Mouse (Mus musculus): ENCODE data around the gene Fut4. TPM values are rescaled to one million over a fixed set of nuclear protein-coding genes. Genes with fewer than 3 reads are reported as not detected.
"Not testable (repeated sequence)": the region's sequence is repeated elsewhere in the genome, so short reads cannot be mapped to it uniquely, and the experiment has no call there.

Gene Fut4
- polyA plus RNA-seq, 1 experiment from 2014 or later = 3.0 TPM

DNA sequence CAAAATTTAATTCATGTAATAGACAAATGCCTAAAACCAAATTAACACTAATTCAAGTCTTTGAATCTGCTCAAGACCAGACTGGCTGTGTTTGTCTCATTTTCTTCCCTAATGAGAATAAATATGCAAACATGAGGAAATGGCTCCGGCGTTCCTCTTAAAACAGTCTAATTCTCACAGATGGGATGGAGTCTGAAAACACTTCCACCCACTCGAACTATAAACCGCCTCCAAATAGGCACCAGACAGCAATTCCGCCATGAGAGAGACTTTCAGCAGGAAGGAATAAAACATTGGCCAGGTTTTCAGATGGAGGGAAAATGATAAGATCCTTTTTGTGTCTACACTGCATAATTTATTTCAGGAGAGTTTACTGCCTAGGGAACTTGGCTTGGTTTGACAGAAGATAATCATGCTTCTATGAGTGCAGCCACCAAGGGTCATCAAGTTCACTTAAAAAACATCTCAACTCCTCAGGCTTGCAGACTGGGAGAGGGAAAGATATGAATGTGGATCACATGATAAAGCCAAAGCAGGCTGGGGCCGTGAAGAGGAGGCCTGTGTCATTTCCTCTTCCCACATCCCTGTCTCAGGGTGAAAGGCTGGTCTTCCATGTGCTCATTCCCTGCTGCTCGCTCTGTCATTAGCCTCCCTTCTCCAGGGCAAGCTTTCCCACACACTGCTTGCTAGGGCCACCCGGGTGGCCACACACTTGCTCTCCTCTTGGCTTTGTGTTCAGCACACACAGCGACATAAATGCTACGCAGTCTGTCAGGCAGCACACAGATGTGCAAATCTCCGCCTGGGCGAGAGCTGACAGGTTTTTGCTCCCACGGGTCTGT, 46.7 kb downstream of the Fut4 start:
- Histone ChIP-seq H3K27me3 (ENCODE audit: insufficient read depth, low read length) (no peaks in the 10 kb centered on the region), H3K9ac (replicated peaks; ENCODE audit: low read length) (no peak overlapping the region), H3K9me3 (ENCODE audit: low read length) (no peaks in the 10 kb centered on the region), H3K4me1 (ENCODE audit: insufficient read depth, low read length) (peaks cover 7% of the 10 kb centered on the region), H3K4me3 (ENCODE audit: low read length) (no peak overlapping the region), H3K36me3 (ENCODE audit: insufficient read depth, low read length) (no peaks in the 10 kb centered on the region), H3K27ac (ENCODE audit: low read length) (no peak overlapping the region), H3K4me2 (replicated peaks; ENCODE audit: low read depth, low read length) (no peak overlapping the region)
- ATAC-seq (ENCODE audit: low FRiP score, low TSS enrichment) = no peak; the same call in 1 of the 2 replicates
- WGBS = 47% methylated on average over 13 of the region's 13 CpGs

DNA sequence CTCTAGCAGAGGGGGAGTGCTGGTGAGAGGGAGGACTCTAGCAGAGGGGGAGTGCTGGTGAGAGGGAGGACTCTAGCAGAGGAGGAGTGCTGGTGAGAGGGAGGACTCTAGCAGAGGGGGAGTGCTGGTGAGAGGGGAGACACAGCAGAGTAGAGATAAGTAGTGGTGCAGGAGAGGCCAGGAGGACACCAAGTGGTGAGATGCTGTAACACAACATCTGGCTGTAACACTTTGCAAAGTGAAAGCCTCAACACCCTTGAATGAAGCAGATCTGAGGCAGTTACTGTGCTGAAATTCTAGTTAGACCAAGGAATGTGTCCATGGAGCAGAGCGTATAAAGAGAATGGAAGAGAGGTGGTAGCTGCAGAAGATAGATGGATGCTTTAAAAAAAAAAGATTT, 51.4 kb downstream of the Fut4 start:
- H3K9me3 ChIP-seq (ENCODE audit: low read length); H3K4me1 ChIP-seq (ENCODE audit: insufficient read depth, low read length); H3K4me2 ChIP-seq (replicated peaks; ENCODE audit: low read depth, low read length); H3K27ac ChIP-seq (ENCODE audit: low read length); H3K36me3 ChIP-seq (ENCODE audit: insufficient read depth, low read length); H3K27me3 ChIP-seq (ENCODE audit: insufficient read depth, low read length); H3K4me3 ChIP-seq (ENCODE audit: low read length); ATAC-seq (ENCODE audit: low FRiP score, low TSS enrichment); H3K9ac ChIP-seq (replicated peaks; ENCODE audit: low read length): not testable (repeated sequence)
- WGBS = 80% methylated on average over 1 of the region's 1 CpGs

DNA sequence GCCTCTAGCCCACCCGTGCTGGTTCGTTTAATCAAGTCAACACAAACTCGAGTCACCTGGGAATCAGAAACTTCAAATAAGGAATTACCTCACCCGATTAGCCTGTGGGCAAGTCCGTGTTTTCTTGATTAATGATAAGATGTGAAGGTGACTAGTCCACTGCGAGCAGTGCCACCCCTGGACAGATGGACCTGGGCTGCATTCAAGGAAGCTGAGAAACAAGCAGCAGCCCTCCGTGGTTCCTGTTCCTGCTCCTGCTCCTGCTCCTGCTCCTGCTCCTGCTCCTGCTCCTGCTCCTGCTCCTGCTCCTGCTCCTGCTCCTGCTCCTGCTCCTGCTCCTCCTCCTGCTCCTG, 52.9 kb downstream of the Fut4 start:
- peak; percentile 14; the same call in 1 of the 2 replicates for ATAC-seq (ENCODE audit: low FRiP score, low TSS enrichment)
- no peaks in the 10 kb centered on the region for H3K27me3 ChIP-seq (ENCODE audit: insufficient read depth, low read length)
- no peaks in the 10 kb centered on the region for H3K36me3 ChIP-seq (ENCODE audit: insufficient read depth, low read length)
- H3K9me3 ChIP-seq (ENCODE audit: low read length) = no peaks in the 10 kb centered on the region
- WGBS = 45% methylated on average over 7 of the region's 7 CpGs
- no peaks in the 10 kb centered on the region for H3K4me1 ChIP-seq (ENCODE audit: insufficient read depth, low read length)
- H3K9ac ChIP-seq (replicated peaks; ENCODE audit: low read length) = no peak overlapping the region
- no peak overlapping the region for H3K4me2 ChIP-seq (replicated peaks; ENCODE audit: low read depth, low read length)
- H3K4me3 ChIP-seq (ENCODE audit: low read length) = no peak overlapping the region
- no peak overlapping the region for H3K27ac ChIP-seq (ENCODE audit: low read length)

DNA sequence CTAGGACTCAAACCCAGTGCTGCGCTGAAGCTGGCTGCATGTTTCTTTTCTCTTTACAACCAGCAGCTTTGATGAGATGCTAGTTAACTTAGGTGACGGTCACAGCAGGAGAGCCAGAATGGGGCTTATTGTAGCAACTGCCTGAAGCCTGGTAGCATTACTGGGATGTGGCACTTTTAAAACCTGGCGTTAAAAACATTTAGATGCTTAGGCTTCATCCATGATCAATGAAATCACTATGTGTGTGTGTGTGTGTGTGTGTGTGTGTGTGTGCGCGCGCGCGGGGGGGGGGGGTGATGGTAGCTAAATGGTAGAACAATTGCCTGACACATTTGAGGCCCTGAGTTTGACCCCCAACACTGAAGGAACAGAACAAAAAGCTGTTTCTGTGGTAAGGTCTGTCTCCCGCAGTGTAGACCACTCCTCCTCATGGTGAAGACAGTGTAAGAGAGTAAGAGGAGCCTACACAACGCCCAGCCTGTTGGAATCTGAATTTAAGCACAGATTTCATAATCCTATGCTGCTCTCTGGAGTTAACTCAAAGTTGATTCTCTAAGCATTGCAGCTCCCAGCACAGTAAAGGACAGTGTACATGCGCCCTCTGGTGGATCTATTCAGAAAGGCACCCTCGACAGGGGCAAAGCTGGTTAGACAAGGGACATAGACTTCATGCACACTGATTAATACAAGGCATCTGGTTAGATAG, 53.5 kb downstream of the Fut4 start:
- H3K9me3 ChIP-seq (ENCODE audit: low read length) = no peaks in the 10 kb centered on the region
- no peaks in the 10 kb centered on the region for H3K27me3 ChIP-seq (ENCODE audit: insufficient read depth, low read length)
- ATAC-seq (ENCODE audit: low FRiP score, low TSS enrichment) = peak; percentile 93
- no peak overlapping the region for H3K9ac ChIP-seq (replicated peaks; ENCODE audit: low read length)
- no peak overlapping the region for H3K4me3 ChIP-seq (ENCODE audit: low read length)
- no peak overlapping the region for H3K27ac ChIP-seq (ENCODE audit: low read length)
- H3K4me2 ChIP-seq (replicated peaks; ENCODE audit: low read depth, low read length) = no peak overlapping the region
- 57% methylated on average over 12 of the region's 12 CpGs for WGBS
- no peaks in the 10 kb centered on the region for H3K36me3 ChIP-seq (ENCODE audit: insufficient read depth, low read length)
- H3K4me1 ChIP-seq (ENCODE audit: insufficient read depth, low read length) = no peaks in the 10 kb centered on the region

Other genes with a start within 250 kb of the Fut4 start
- 21.3 and 21.9 TPM in 2 replicates for gene Amotl1, start 107.3 kb downstream of the Fut4 start, polyA plus RNA-seq (2015; fragmentation: Nextera tagmentation; extraction: Ambion mirVana)
- 0.30 TPM in 1 of 2 replicates, not detected in the other for gene Piwil4, start 11.7 kb downstream of the Fut4 start, polyA plus RNA-seq (2015; fragmentation: Nextera tagmentation; extraction: Ambion mirVana)
- gene 1700012B09Rik, start 18.6 kb upstream of the Fut4 start, polyA plus RNA-seq (2015; fragmentation: Nextera tagmentation; extraction: Ambion mirVana) = not detected in 2 replicates
- gene Mre11a, start 32.3 kb upstream of the Fut4 start, polyA plus RNA-seq (2015; fragmentation: Nextera tagmentation; extraction: Ambion mirVana) = 23.8 and 25.6 TPM in 2 replicates
- 40.3 and 40.5 TPM in 2 replicates for gene Ankrd49, start 32.5 kb upstream of the Fut4 start, polyA plus RNA-seq (2015; fragmentation: Nextera tagmentation; extraction: Ambion mirVana)
- 0.49 and 0.53 TPM in 2 replicates for gene Gpr83, start 107.8 kb upstream of the Fut4 start, polyA plus RNA-seq (2015; fragmentation: Nextera tagmentation; extraction: Ambion mirVana)
- not detected in 2 replicates for gene Izumo1r, start 151.6 kb upstream of the Fut4 start, polyA plus RNA-seq (2015; fragmentation: Nextera tagmentation; extraction: Ambion mirVana)

Measured in kidney, embryonic 16.5 days (tissue).